Mouse (Mus musculus) urinary bladder, postnatal 14 days (tissue): ENCODE measurements around the gene Fam172a.
A peak's percentile ranks its signal among the peaks of the same experiment; 100 is the strongest.
"Not testable (repeated sequence)": the region's sequence is repeated elsewhere in the genome, so short reads cannot be mapped to it uniquely, and the experiment has no call there.

Experiments
- DNase-seq: peaks from one replicate; pipeline ENCODE4 v3.0.0; 2021; ENCODE audit warnings: low spot score

Gene Fam172a

DNA sequence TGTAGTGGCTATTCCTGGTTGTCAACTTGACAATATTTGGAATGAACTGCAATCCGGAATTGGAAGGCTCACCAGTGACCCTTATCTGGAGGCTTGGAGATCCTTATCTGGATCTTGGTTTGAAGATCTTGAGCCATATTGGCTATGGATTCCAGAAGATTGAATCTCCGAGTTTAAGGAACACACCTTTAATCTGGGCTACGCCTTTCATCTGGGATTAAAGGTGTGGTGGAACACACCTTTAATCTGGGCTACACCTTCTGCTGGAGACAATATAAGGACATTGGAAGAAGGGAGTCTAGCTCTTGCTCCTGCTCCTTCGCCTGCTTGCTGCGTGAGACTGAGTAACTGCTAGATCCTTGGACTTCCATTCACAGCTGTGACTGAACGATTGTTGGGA, at the start of gene Fam172a:
Gene Fam172a (plus strand): TSS at position 301 of the 400 bp plus-strand sequence.
- DNase-seq, result not testable (repeated sequence)

DNA sequence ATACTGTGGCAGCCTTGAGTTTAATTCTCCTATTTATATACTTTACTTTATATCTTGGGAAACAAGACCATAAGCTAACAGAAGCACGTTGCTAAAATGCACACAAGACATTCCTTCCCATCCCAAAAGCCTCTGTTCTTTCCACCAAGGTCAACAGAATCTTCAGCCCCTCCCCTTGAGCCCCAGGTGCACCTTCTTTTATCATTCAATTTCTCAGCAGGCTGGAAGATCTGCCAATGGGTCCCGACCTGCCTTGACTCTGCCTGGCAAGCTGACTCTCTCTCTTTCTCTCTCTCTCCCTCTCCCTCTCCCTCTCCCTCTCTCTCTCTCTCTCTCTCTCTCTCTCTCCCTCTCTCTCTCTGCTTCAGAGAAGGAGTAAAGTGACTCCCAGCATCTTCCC, 13.2 kb upstream of the Fam172a start:
- no peak for DNase-seq

DNA sequence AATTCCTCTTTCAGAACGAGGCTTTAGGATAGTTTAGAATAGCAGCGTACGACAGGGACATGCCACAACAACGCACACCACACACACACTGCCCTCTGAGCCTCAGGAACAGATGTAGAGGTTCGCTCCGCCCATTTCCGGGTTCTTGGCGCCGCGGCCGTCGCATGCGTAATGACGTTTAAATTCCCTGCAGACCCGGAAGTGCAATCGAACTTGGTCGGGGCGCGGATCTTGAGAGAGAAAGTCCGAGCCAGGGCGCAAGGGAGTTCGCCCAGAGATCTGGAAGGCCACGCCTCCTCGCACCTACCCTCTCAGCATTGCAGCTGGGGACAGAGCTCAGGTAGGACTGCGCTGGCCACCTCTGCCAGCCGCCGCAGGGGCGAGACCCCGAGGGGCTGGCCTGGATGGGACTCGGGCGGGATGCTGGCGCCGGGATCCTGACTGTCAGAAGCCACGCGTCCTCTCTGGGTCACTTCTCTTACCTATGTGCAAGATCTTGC, 6.7 kb downstream of the Fam172a start:
- peak; percentile 93 for DNase-seq

DNA sequence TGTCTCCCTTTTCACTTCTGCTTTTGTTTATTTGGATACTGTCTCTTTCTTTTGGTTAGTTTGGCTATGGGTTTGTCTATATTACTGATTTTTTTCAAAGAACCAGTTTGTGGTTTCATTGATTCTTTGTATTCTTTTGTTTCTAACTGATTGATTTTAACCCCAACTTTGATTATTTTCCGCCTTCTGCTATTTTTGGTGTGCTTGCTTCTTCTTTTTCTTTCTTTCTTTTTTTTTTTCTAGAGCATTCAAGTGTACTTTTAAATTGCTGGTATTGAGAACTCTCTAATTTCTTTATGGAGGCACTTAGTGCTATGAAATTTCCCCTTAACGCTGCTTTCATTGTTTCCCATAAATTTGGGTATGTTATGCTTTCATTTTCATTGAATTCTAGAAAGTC, 15.7 kb downstream of the Fam172a start:
- no peak for DNase-seq

DNA sequence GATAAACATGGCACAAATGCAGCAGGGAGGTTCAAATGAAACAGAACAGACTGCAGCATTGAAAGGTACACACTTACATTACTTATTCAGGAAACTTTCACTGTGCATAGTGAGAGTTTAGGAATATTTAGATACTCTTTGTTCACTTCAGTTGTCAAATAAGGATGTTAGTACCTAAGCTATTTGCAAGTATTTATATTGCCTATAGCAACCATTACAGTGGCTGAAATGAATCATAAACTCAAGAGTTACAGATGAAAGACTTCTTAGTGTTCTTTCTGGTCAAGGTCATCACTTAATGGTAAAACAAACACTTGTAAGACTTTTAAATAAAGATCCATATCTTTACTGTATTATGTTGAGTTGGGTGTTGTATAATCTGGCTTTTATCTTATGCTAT, 41.0 kb downstream of the Fam172a start:
- DNase-seq, result no peak

DNA sequence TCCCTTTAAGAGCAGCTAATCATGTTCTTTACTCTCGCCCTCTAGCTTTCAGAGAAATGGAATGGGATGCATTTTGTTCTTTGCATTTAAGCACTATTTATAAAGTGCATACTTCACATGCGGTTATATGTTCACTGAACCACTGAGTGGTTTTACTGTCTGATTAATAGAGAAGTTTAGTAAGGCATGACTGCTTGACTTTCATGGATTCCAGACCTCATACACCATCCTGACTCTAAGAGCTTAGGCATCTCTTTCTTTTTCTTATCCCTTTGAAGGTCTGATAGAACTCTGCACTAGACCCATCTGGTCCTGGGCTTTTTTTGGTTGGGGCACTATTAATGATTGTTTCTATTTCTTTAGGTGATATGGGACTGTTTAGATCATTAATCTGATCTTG, 75.8 kb downstream of the Fam172a start:
- DNase-seq, result no peak

DNA sequence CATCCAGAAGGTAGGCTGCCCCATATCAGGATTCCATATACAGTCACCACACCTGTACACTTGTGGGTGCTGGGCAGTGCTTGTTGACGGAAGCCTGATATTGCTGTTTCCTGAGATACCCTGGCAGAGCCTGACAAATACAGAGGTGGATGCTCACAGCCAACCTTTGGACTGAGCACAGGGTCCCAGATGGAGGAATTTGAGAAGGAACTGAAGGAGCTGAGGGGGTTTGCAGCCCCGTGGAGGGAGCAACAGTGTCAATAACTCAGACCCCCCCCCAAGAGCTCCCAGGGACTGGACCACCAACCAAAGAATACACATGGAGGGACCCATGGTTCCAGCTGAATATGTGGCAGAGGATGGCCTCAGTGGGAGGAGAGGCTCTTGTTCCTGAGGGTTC, 105.5 kb downstream of the Fam172a start:
- not testable (repeated sequence) for DNase-seq

DNA sequence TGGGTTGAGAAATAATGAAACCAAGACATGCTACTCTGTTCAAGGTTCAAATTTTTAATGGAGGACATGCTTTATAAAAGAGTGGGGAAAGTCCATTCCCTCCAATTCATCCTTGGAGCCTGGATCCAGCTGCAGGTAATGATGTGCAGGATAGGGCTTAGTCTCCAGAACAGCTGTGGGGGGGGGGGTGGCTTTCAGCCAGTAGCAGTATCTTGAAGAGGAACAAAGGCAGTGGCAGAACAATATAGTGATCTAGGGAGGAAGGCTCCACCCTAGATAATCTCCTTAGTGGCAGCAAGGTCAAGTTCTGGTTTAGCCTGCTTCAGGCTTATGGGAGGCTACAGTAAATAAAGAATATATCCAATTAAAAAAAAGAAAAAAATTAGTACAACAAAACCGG, 108.6 kb downstream of the Fam172a start:
- no peak for DNase-seq

DNA sequence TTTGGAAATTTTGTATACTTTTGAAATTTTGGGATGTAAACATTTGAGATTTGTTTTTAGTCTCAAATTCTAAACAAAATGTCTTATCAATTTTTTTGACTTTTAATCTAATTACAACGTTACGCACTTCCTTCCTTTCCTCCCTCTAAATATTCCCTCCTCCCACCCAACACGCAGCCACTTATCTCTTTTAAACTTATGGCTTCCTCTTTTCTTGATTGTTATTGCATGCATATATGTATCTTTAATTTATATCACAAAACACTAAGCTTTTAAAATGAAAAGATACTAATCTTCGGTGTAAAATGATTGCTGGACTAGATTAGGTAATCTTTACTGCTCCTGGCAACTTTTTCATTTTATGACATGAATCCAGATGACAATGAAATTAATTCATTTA, 124.3 kb downstream of the Fam172a start:
- no peak for DNase-seq

DNA sequence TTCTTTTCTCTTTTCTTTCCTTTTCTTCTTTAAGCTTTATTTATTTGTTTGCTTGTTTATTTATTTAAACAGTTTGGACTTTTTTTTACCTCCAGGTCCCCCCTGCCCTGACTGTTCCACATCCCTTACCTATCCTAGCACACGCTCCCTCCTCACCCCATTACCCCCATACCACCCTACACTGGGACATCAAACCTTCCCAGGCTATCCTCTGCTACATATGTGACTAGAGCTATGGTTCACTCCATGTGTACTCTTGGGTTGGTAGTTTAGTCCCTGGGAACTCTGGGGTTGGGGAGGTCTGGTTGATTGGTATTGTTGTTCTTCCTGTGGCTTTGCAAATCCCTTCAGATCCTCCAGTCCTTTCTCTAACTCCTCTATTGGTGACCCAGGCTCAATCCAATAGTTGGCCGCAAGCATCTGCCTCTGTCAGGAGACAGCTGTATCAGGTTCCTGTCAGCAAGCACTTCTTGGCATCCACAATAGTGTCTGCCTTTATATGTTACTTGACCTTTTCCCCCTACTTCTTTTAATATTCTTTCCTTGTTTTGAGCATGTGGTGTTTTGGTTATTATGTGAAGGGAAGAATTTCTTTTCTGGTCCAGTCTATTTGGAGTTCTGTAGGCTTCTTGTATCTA, 141.3 kb downstream of the Fam172a start:
- no peak for DNase-seq

DNA sequence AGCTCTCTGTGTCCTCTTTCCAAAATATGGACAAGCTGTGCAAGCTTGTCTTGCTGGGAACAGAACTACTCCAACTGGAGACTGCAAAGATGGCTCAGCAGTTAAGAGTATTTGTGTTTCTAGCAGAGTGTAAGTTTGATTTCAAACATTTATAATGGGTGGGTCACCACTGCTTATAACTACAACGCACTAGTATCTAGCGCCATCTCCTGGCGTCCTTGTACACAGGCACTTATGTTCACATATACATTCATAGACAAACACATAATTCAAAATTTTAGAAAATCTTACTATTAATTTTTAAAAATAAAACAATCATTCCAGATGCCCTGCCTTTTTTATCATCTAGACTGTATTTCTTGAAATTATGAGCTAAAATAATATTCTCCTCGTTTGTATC, 147.0 kb downstream of the Fam172a start:
- no peak for DNase-seq

DNA sequence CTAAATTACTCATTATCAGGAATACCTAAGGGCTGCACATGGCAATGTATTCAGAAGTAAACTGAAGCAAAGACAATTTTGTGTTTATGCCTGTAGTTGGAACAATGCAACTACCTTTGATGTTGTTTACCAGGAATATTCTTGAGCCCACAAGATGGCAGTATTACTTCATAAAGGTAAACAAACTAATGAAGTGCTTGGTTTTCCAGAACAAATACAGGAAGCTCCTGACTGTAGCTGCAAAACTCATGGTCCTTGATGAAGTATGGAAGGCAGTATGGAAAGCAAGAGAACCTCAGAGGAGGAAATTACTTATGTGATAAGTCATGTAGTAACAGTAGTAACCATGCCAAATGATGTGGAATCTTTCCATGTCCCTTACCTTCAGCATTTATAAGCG, 163.0 kb downstream of the Fam172a start:
- no peak for DNase-seq

DNA sequence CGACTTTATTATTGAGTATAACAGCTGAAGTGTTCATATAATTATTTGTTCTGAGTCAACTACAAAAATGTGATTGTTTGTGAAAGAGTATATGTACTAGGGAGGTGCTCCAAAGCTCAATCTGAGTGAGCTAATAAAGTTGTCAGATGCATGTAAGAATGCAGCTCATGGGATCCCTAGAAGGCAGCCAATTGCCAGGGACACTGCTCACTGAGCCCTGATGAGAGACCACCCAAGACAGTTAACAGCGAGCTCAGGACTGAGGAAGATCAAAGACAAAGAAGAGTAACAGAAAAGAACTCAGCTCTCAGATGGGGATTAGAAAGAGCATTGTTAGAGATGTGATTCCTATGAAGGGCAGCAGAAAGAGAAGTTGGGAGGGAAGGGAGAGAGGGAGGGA, 166.5 kb downstream of the Fam172a start:
- DNase-seq, result no peak

DNA sequence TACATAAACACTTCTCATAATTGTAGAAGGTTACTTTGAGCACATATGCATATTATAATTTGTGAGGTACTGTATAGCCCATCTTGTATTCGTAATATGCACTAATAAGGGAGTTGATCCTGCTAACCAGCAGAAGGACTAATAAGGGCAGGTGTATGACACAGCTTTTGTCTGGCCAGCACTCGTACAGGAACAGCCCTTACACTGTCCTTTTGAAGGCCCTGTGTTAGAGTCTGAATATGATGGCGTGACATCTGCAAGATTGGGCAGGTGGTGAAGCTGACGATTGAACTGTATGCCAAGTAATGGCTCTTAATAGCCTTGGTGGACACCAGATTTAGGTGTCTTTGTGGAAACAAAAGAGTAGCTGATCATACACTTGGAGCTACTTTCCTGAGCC, 176.3 kb downstream of the Fam172a start:
- no peak for DNase-seq

DNA sequence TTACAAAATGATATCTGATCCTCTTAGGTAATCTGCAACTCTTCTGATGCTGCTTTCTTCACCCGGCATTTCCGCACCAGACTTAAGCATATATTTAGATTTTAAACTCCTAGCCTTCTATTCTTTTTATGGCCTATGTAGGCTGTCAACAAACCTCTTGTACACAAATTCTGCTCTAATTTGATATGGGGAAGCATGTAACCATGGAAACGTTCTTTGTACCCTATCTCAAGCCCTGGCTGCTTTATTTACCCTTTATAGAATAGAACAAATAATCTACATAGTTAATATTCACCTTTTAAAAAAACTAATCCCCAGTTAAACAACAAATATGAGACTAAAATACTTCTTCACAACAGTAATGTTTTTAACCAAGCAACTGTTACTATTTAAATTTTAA, 176.7 kb downstream of the Fam172a start:
- no peak for DNase-seq

DNA sequence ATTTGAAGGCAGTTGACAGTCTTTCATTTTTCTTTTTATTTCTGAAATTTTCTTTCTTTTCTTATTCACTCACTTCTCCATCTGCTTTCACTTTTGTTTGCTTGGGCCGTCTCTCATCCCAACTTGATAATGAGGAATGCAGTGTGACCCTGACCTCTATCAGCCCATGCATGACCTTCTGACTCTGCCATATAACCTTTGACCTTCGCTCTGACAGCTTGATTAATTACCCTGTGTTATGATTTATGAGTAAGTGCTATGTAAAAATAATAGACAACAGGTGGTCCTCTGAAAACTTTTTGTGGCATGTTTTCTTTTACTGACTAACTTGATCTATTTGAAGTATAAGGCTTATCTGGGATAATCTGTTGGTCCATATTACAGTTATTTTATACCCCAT, 195.8 kb downstream of the Fam172a start:
- no peak for DNase-seq

DNA sequence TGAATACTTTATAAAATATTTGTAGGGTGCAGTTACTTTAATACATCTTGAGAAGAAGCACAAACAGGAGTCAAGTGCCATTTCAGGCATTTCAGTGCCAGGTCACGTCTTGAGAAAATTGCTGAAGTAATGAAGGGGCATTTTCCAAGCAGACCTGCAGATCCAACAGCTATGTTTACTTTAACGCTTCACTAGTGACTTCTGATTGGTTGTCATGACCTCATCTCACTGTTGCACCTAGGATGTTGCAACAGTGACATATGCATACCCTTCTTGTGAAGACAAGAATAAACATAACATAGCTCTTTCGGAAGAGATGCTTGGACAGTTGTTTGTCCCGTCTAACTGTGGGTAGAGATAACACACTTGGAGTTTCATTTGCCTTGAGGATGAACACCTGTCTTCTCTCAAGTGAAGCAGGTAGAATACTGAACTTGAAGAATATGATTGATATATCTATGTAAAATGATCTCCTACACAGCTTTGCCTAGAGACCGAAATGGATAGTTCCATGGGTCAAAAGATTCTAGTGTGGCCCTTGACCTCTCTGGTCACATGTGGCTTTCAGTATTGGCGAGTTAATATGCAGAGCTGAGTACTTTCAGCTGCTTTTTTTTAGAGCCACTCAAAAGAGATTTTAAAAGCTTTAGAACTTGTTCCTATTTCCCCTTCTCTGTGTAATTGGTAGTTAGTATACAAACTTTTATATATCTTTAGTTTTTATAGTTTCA, 196.4 kb downstream of the Fam172a start:
- DNase-seq, result no peak

DNA sequence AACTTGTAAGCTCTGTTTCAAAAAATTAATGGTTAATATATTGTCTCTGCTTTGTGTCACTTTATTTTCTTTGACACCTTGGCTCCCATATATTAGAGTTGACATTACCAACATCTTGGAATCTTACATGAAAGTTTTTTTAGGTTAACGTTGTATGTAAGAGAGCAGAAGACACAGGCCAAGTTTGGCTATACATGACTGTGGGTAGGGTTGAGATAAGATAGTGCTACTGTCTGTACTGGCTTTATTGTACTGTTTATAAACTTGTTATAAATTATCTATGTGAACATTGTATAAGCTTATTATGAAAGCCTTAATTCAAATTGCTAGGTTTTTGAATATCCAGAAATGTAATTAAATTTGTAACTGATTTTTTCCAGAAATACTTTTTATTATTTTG, 197.9 kb downstream of the Fam172a start:
- no peak for DNase-seq

DNA sequence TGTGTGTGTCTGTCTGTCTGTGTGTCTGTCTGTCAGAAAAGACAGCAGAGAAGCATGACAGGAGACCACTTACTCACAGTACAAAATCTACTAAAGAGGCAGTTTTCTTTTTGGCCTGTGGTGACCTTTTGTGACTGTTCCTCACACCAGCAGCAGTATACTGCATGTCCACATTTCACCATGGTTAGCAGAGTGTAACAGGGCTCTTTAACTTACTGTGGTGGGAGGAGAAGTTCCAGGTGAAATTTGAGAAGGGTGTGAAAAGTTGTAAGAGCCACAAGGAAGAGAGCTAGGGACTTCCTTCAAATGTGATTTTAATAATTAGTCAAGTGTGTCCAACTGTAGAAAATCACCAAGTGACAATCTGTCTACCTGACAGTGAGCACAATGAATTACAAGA, 199.0 kb downstream of the Fam172a start:
- no peak for DNase-seq

DNA sequence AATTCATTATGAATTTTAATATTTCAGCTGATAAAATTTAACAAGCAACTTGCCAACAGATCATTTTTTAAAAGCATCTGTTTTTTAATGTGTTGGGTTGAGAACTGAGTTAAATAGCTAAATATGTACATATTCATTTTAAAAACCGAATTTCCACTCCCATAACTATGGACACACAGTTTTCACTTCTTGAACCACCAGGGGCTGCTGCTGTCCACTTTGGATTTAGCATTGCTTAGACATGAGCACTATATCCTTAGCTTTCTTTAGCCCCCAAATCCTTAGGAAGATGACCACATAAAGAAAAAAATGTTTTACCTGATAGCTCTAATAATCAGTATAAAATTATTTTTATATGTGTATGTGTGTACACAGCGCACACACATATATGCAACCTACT, 207.4 kb downstream of the Fam172a start:
- DNase-seq, result no peak

DNA sequence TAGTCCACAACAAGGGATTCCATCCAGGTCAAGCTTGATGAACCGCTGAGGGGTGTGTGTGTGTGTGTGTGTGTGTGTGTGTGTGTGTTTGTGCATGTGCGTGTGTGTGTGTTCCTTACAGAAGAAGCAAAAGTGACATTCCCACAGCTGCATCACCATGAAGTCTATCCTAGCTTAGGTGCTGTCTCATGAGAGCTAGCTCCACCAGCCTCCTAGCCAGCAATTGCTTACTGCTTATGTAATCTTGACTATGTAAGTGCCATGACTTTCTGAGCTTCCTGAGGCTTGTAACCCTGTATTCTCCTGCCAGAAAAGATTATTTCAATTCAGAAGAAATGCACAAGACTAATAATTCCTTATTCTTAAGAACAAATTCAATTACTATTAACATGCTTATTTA, 221.0 kb downstream of the Fam172a start:
- no peak for DNase-seq

DNA sequence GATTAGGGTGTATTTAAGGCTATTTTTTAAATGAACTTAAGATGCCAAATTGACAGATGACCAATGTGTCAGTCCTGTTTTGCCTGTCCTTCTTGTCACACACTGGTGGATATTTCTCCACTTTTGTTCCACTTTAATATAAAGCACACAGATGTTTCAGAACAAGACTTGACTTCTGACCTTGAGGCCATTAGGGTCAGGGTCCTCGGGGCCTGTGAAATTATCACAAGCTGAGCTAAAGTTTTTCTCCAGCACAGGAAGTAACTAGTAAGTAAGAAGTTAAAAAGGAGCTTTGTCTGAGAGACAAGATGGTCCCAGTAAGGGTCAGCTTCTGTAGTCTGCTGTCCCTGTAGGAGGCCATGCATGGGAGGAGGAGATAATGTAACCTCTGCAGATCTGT, 255.8 kb downstream of the Fam172a start:
- DNase-seq, result no peak

DNA sequence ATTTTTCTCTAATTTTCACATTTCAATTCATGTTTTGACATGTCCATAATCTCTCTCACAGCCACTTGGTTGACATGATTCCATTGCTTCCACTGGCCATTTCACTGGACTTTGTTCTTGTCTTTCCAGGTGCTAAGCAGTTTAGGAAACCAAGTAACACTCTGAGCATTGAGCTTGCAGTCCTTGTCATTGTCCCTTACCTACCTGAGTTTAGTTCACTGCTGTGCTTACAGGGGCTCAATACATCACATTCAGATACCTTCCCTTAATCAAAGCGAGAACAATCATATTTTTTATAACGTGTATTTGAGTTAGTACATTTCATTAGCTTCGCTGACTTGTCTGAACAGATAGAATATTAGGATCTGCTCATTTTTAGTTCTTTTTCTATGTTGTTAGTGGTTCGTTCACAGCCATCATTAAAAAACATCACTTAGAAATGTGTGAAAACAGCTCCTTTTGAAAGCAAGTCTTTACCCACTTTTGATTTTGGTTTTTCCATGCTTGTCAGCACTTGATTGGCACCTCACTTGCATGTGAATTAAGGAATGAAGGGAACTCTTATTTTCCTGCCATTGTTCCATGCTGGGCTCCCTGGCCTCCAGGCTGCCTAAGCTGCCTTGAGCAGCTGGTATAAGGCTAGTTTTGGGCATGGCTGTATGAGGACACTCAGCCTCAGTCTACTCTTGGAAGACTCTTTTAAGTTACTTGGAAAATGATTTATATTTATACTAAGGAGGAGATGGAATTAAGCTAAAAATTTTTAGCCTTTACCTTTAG, 257.9 kb downstream of the Fam172a start:
- DNase-seq, result no peak
